Mouse (Mus musculus) left cerebral cortex, adult 8-10 months (tissue): ENCODE measurements around the gene Sec22b. TPM values are rescaled to one million over a fixed set of nuclear protein-coding genes. Genes with fewer than 3 reads are reported as not detected.

Source experiments
- DNase-seq, 2 experiments: peaks; one replicate each; pipeline ENCODE4 v3.0.0; 2022; ENCODE audit warnings: low spot score in 2 of 2
- total RNA-seq, 4 experiments: library from RNA; stranded (reverse); gene quantifications; 2 replicates each; pipeline ENCODE4 v1.2.4; 2022

Gene Sec22b
- total RNA-seq = 10 to 100 TPM; 79.2 to 84.7 (median 83.5) TPM

DNA sequence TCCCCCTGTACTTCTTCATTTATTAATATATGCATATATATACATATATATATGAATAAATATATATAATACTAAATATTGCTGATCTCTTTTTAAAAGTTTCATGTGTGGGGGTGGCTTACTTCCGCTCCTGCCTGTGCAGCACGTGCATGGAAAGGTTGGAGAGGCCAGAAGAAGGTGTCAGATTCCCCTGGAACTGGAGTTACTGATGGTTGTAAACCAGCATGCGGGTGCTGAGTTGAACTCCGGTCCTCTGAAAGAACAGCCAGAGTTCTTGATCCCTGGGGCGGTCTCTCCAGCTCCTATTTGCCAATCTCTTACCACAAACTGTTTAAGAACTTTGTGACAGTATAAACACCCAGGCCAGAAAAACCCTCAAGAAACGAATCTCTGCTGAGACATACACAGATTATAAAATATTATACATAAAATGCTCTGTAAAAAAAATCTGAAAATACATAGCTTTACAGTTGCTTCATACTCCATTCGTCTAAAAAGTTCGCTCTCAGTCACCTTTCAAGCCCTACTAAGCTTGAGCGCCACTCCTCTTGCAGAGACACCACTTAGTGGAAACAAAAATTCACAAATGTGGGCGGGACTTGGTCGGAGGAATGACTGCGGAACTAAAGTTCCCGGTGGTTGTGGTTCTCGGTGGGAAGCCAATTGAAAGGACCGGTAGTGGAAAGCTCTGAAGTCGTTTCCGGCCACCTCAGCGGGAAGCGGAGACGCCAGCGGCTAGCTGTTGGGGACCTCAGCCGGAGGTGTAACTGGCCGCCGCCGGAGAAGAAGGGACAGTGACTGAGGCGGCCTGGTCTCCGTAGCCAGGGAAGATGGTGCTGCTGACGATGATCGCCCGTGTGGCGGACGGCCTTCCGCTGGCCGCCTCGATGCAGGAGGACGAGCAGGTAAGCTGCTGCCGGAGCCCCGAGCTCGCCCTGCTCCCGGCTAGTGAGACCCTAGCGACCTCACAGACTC is at the start of gene Sec22b:
Sec22b (plus strand) TSS at position 675 of the 975 bp plus-strand sequence.
- DNase-seq = peak; percentile 81 to 93

GRCm38 (mm10) chr3:97851803-97852202 is 49.2 kb upstream of the Sec22b start:
- DNase-seq = no peak

DNA sequence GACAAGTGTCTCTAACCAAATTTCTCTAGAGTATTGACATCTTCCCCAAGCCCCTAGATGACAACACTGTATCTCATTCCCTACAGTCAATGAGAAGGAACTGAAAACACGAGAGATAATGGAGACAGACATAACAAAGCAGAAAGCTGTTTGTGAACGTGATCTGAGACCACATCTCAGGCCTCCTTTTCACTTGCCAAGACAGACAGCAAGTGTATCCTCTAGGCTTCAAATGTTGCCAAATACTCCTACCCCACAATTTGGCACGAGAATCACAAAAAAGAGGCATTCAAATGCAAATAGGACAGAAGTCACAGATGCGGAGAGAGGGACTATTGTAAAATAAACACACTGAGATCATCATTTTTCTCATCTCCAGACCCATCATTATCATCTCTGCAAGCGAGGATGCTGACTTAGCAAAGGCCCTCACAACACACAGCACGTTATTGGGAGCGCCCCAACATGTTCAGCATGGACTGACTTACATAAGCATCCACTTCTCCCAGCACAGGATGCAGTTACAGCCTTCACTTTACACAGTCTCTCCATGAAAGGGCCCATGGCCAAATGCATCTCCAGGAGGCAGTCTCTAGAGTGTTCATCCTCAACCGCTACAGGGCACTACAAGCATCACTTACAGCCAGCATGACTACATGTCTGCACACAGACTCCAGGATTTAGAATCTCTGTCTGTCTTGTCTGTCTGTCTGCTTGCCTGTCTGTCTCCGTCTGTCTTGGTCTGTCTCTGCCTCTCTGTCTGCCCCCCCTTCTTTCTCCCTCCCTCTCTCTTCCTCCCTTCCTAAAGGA is 46.2 kb upstream of the Sec22b start:
- peak in 1 of 2 experiments; percentile 59 for DNase-seq

DNA sequence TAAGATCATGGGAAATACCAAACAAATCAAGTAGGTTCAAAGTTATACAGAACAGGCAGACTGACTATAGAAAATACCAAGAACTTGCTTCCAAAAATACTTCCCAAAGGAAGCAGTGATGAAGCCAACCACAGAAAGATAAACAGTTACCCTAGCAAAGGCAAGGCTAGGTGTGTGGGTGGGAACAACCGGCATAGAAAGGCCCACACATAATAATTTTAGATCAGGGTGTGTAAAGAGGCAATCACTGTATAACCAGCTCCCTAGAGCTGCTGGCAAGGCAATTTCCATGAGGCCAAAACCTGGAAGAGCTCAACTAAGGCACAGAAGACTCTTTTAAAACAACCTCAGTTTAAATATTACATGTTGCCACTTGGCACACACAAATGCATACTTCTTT is 41.6 kb upstream of the Sec22b start:
- DNase-seq = peak in 1 of 2 experiments; percentile 77

GRCm38 (mm10) chr3:97860820-97861451 is 40.1 kb upstream of the Sec22b start:
- DNase-seq = no peak

DNA sequence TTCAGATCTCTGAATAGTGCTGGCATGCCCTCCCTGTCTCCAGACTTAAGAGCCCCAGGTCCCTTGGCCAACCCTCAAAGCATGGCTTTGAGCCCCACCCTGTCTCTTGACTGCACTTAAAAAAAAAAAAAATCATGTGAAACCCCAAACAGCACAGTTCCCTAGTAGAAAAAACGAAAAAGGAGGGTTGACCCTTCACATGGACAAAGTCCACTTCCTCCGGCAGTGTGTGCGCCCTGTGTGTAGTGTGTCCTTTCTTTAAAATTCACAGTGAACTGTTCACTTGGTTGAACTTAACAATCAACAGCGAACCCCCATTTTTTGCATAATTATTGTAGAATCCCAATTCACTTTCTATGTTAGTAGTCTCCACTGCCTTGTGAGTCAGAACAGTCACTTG is 34.3 kb upstream of the Sec22b start:
- no peak for DNase-seq

- DNase-seq = peak; percentile 40 to 41
These were observed 33.6 kb upstream of the Sec22b start for GRCm38 (mm10) chr3:97867221-97868023.

DNA sequence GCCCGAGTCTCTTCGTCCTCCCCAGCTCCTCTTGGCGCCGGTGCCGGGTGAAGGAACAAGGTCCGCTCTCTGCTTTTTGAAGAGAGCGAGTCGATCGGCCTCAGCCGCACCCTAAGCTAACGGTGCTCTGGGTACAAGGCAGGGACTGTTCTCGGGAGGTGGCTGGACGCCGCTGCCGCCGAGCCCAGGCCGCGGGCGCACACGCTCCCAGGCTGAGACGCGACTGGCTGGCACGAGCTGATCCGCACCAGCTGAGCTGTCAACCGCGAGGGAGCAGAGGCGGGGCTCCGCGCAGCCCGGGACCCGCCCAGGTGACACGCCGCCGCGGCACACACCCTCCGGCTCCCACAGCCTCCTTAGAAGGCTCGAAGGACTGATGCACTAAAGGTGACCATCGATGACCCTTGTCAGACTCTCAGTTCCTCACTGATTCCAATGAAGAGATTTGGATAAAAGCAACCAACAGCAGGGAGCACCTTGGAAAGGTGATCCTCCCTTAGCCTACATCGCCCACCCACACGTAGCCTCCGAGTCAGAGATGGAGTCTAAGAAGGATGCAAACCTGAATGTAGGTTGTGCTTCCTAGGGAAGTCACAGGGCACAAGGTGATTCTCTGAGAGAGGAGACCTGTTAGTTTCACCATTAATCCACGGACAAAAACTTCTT is 32.8 kb upstream of the Sec22b start:
- DNase-seq = peak; percentile 56 to 76

GRCm38 (mm10) chr3:97868733-97869132 is 32.3 kb upstream of the Sec22b start:
- no peak for DNase-seq

GRCm38 (mm10) chr3:97869730-97870129 is 31.3 kb upstream of the Sec22b start:
- DNase-seq = no peak

DNA sequence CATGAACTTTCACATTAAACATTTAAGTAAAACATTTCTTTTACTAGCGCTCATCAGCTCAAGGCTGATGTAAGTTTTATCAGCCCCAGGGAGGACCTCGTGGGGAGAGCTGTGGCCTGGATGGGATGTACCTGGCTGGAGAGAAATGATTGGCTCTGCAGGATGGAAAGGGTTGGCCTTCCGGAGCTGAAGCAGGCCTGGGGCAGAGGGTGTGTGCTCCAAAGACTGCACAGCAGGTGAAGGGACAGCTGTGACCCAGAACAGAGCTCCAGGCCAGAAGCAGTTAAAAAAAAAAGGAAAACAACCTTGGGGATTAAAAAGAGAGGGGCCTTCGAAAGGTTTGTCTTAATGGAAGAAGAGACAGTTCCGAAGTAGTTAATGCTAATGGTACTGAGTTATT is 26.2 kb upstream of the Sec22b start:
- DNase-seq = no peak

GRCm38 (mm10) chr3:97876259-97876658 is 24.7 kb upstream of the Sec22b start:
- DNase-seq = no peak

DNA sequence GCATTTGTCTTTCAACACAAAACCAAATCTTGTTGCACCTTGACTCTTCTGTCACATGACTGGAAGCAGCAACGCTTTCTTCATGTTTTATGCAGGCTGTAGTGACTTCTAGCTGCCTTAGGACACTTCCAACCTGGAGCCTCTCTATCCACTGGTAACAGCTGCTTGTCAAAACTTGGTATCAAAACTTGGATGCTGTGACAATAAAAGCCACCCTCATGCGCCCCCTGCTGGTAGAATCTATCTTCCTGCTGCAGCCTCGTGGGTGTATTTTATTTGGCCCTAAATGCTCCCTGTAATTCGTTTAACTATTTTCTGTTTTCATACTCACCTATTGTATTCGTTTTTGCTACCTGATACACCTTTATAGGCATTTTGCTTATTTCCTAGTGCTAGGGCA is 21.8 kb upstream of the Sec22b start:
- peak in 1 of 2 experiments; percentile 48 for DNase-seq

GRCm38 (mm10) chr3:97881576-97881975 is 19.4 kb upstream of the Sec22b start:
- peak in 1 of 2 experiments; percentile 45 for DNase-seq

GRCm38 (mm10) chr3:97887785-97888167 is 13.2 kb upstream of the Sec22b start:
- DNase-seq = no peak

DNA sequence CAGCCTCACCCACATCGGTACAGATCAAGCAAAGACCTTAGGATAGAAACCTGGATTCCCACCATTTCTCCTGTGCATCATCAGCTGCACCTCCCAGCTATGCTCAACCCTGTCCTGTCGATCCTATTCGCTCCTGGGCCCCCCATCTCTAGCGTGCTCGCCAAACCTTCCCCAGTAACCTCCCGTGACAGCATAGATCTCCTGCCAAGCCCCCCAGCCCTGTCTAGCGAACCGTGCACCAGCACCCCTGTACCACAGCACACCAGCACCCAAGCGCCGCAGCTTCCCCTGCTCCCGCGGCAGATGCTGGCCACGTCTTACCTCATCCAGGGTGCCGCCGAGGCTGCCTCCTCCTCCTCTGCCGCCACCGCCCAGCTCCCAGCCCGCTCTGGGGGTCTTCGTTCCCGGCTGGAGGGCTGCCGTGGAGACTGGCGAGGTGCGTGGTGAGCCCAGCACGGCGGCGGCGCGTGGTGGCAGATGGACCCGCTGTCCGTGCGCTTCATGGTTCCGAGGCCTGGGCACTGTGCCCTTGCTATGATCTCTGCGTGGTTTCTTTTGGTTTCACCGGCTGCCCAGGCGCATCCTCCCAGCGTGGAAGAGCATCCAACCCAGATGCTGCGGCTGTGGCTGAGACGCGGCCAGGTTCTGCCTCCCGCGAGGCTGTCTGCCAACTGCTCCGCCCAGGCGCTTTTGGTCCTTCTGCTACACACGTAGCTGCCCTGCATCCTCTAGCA is 12.7 kb upstream of the Sec22b start, which contains the start of gene Pde4dip:
Pde4dip (minus strand) TSS at position 540 of the 734 bp plus-strand sequence.
- DNase-seq = peak; percentile 53 to 80

DNA sequence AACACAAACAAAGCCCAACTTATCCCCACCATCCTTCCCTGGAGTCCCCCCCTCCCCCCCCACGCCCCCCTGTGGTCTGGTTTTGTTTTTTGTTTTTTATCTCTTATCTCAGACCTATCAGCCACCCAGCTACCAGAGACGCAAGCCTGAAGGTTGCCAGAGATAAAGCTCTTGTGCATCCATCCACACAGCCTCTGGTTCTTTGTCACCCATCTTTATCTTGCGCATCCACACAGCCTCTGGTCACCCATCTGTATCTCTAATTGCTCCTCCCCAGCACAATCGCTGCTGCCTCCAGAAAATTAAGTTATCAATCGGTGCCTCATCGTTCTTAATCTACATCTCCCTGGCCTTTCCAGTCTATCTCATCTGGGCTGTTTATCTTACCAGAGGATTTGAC is 10.8 kb upstream of the Sec22b start:
- DNase-seq = no peak

- DNase-seq = no peak
These were observed 6.3 kb upstream of the Sec22b start for GRCm38 (mm10) chr3:97894695-97895094.

DNA sequence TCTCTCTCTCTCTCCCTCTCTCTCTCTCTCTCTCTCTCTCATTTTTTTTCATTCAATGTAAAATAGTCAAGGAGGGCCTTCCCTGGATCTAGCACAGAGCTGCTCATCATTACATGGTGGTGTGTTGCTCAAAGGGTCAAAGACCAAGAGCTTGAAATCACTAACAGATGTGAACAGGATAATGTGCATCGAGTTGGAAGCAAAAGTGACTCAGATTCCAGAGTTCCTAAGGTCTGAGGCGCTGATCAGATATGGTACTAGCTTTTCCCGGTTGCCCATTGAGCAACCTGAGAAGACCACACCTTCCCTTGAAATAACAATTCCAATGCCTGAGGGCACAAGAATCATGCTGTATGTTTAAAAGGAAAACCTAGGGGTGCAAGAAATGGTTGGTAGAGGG is 2.6 kb upstream of the Sec22b start:
- no peak for DNase-seq
